Mouse (Mus musculus): ENCODE results near the gene Tcaf2. TPM values are rescaled to one million over a fixed set of nuclear protein-coding genes. Genes with fewer than 3 reads are reported as not detected.

Tcaf2 gene
- polyA plus RNA-seq, 1 experiment from 2014 or later, result 1.8 TPM

- no peaks in the 10 kb centered on the region for H3K9me3 ChIP-seq (ENCODE audit: control insufficient read depth, low read length)
- 92% methylated on average over 2 of the region's 2 CpGs for WGBS
- H3K36me3 ChIP-seq (ENCODE audit: control insufficient read depth, insufficient read depth, low read length), result peaks cover 2% of the 10 kb centered on the region; the same call in 1 of the 2 replicates
- DNase-seq (ENCODE audit: low spot score) (no peak), ATAC-seq (ENCODE audit: insufficient number of reproducible peaks, low FRiP score, low TSS enrichment, low read depth) (no peak)
- H3K4me2 ChIP-seq (ENCODE audit: low read depth, severe bottlenecking), result no peak overlapping the region
- H3K9ac ChIP-seq (ENCODE audit: low read length), result no peak overlapping the region
- no peaks in the 10 kb centered on the region for H3K27me3 ChIP-seq (ENCODE audit: control insufficient read depth, insufficient read depth, low read length)
- no peak overlapping the region for H3K4me3 ChIP-seq (ENCODE audit: low read depth, low read length)
- H3K4me1 ChIP-seq (ENCODE audit: control insufficient read depth, insufficient read depth, low read length), result no peaks in the 10 kb centered on the region
- no peak overlapping the region for H3K27ac ChIP-seq (replicated peaks; ENCODE audit: low read depth, low read length)
Observed at GRCm38 (mm10) chr6:42667722-42668121, 22.7 kb upstream of the Tcaf2 start.

DNA sequence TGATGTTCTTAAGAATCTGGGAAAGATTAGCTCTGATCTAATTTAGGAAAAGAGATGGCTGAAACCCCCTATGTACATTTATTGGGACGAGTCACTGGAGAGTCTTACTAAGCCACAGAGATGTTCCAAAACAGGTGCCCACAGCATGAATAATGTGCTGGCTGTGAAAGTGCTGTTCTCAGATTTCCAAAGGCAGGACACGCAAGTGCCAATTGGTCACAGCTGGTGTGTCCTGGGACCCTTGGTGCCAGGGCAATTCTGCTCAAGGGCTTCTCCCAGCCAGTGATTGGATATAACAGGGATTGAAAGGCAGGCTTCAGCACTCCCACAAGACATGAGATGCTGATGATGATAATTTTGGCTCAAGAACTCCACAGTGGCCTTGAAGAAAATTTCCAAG, 16.7 kb upstream of the Tcaf2 start:
- no peaks in the 10 kb centered on the region for H3K36me3 ChIP-seq (ENCODE audit: control insufficient read depth, insufficient read depth, low read length)
- WGBS, result 37% methylated on average over 2 of the region's 2 CpGs
- H3K4me3 ChIP-seq (ENCODE audit: low read depth, low read length), result no peak overlapping the region
- no peak overlapping the region for H3K9ac ChIP-seq (ENCODE audit: low read length)
- H3K4me1 ChIP-seq (ENCODE audit: control insufficient read depth, insufficient read depth, low read length), result no peaks in the 10 kb centered on the region
- DNase-seq (ENCODE audit: low spot score), result no peak
- no peaks in the 10 kb centered on the region for H3K27me3 ChIP-seq (ENCODE audit: control insufficient read depth, insufficient read depth, low read length)
- ATAC-seq (ENCODE audit: insufficient number of reproducible peaks, low FRiP score, low TSS enrichment, low read depth), result no peak
- no peaks in the 10 kb centered on the region for H3K9me3 ChIP-seq (ENCODE audit: control insufficient read depth, low read length)
- H3K4me2 ChIP-seq (ENCODE audit: low read depth, severe bottlenecking), result no peak overlapping the region
- H3K27ac ChIP-seq (replicated peaks; ENCODE audit: low read depth, low read length), result no peak overlapping the region

DNA sequence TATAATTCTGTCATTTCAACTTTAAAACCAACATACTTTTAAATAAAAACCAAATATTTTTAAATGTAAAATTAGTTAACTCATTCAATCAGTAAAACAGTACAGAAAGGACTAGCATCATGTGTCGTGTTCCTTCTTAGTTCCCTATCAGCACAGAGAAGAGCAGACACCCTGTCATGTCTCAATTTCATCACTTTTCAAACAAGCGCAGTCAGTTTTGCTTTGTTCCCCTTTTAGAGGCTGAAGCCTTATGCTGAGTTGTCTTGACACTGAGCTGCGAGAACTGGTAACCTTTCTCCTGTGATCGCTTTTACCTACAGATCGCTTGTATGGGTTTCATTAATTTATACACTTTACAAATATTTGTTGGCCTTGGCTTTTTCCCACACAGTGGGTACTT, 10.7 kb downstream of the Tcaf2 start:
- Histone ChIP-seq H3K36me3 (ENCODE audit: control insufficient read depth, insufficient read depth, low read length) (no peaks in the 10 kb centered on the region), H3K9ac (ENCODE audit: low read length) (no peak overlapping the region), H3K27me3 (ENCODE audit: control insufficient read depth, insufficient read depth, low read length) (no peaks in the 10 kb centered on the region), H3K4me3 (ENCODE audit: low read depth, low read length) (no peak overlapping the region), H3K4me2 (ENCODE audit: low read depth, severe bottlenecking) (no peak overlapping the region), H3K4me1 (ENCODE audit: control insufficient read depth, insufficient read depth, low read length) (no peaks in the 10 kb centered on the region), H3K27ac (replicated peaks; ENCODE audit: low read depth, low read length) (no peak overlapping the region), H3K9me3 (ENCODE audit: control insufficient read depth, low read length) (no peaks in the 10 kb centered on the region)
- DNase-seq (ENCODE audit: low spot score) (no peak), ATAC-seq (ENCODE audit: insufficient number of reproducible peaks, low FRiP score, low TSS enrichment, low read depth) (no peak)
- WGBS, result 90% methylated on average over 5 of the region's 5 CpGs

DNA sequence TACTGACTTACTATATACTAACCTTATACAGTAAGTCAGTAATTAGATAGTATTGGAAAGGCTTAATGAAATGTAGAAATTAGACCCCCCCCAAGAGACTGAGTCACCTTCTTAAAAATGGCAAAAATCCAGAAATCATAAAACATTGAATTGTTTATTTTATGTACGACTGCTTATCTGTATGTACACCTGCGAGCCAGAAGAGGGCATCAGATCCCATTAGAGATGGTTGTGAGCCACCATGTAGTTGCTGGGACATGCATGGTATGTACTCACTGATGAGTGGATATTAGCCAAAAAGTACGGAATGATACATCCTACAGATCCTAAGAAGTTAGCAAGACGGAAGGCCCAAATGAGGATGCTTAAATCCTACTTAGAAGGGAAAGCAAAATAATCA, 13.7 kb downstream of the Tcaf2 start:
- Histone ChIP-seq H3K9me3 (ENCODE audit: control insufficient read depth, low read length) (no peaks in the 10 kb centered on the region), H3K9ac (ENCODE audit: low read length) (no peak overlapping the region), H3K27me3 (ENCODE audit: control insufficient read depth, insufficient read depth, low read length) (no peaks in the 10 kb centered on the region), H3K36me3 (ENCODE audit: control insufficient read depth, insufficient read depth, low read length) (no peaks in the 10 kb centered on the region), H3K4me2 (ENCODE audit: low read depth, severe bottlenecking) (no peak overlapping the region), H3K4me3 (ENCODE audit: low read depth, low read length) (no peak overlapping the region), H3K4me1 (ENCODE audit: control insufficient read depth, insufficient read depth, low read length) (no peaks in the 10 kb centered on the region), H3K27ac (replicated peaks; ENCODE audit: low read depth, low read length) (no peak overlapping the region)
- 78% methylated on average over 4 of the region's 4 CpGs for WGBS
- no peak for ATAC-seq (ENCODE audit: insufficient number of reproducible peaks, low FRiP score, low TSS enrichment, low read depth)
- no peak for DNase-seq (ENCODE audit: low spot score)

DNA sequence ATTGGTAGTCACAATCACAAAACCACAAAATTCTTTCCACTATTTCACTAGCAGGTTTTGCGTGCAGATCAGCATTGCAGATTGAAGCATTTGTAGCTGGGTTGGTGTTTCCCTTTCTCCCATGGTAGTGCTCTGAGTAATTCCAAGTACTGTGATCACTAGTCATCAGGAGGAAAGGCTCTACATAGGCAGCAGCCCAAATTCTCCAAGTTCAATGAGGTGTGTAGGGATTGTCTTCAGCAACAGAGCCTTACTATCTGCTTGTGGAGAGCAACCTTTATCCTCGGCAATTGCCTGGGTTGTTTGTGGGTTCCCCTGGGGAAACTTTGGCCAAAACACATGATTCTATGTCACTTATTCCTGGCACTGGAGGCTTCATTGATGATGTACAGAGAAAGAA, 28.1 kb downstream of the Tcaf2 start:
- DNase-seq (ENCODE audit: low spot score) (no peak), ATAC-seq (ENCODE audit: insufficient number of reproducible peaks, low FRiP score, low TSS enrichment, low read depth) (no peak)
- Histone ChIP-seq H3K27me3 (ENCODE audit: control insufficient read depth, insufficient read depth, low read length) (no peaks in the 10 kb centered on the region), H3K9me3 (ENCODE audit: control insufficient read depth, low read length) (no peaks in the 10 kb centered on the region), H3K4me2 (ENCODE audit: low read depth, severe bottlenecking) (no peak overlapping the region), H3K4me3 (ENCODE audit: low read depth, low read length) (no peak overlapping the region), H3K4me1 (ENCODE audit: control insufficient read depth, insufficient read depth, low read length) (no peaks in the 10 kb centered on the region), H3K9ac (ENCODE audit: low read length) (no peak overlapping the region), H3K36me3 (ENCODE audit: control insufficient read depth, insufficient read depth, low read length) (no peaks in the 10 kb centered on the region), H3K27ac (replicated peaks; ENCODE audit: low read depth, low read length) (no peak overlapping the region)
- 89% methylated on average over 2 of the region's 2 CpGs for WGBS

DNA sequence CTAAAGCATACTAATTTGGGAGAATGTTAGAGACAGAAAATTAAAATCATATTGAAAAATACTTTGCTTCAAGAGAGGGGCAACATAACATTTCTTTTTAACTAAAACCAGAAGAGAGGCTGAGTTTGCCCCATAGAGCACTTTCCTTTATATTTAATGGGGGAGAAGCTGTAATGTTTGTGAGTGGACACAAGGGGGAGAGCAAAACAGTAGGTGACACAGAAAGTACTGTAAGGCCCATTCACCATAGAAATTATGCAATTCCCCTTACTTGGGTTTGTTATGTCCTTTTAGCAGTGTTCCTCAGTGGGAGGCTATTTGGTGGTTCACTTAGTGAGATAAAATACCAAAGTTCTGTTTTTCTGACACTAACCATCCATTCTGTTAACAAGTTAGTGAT, 32.8 kb downstream of the Tcaf2 start:
- Histone ChIP-seq H3K36me3 (ENCODE audit: control insufficient read depth, insufficient read depth, low read length) (no peaks in the 10 kb centered on the region), H3K4me1 (ENCODE audit: control insufficient read depth, insufficient read depth, low read length) (no peaks in the 10 kb centered on the region), H3K4me3 (ENCODE audit: low read depth, low read length) (no peak overlapping the region), H3K4me2 (ENCODE audit: low read depth, severe bottlenecking) (no peak overlapping the region), H3K27me3 (ENCODE audit: control insufficient read depth, insufficient read depth, low read length) (no peaks in the 10 kb centered on the region), H3K9ac (ENCODE audit: low read length) (no peak overlapping the region), H3K27ac (replicated peaks; ENCODE audit: low read depth, low read length) (no peak overlapping the region), H3K9me3 (ENCODE audit: control insufficient read depth, low read length) (no peaks in the 10 kb centered on the region)
- no peak for ATAC-seq (ENCODE audit: insufficient number of reproducible peaks, low FRiP score, low TSS enrichment, low read depth)
- no peak for DNase-seq (ENCODE audit: low spot score)

GRCm38 (mm10) chr6:42610954-42611522, 34.0 kb downstream of the Tcaf2 start:
- WGBS, result 79% methylated on average over 4 of the region's 4 CpGs
- no peaks in the 10 kb centered on the region for H3K4me1 ChIP-seq (ENCODE audit: control insufficient read depth, insufficient read depth, low read length)

GRCm38 (mm10) chr6:42597592-42597991, 47.5 kb downstream of the Tcaf2 start, which contains the start of gene Tcaf3:
Gene Tcaf3, minus strand, starts transcription at chr6:42597692.
- H3K9me3 ChIP-seq (ENCODE audit: control insufficient read depth, low read length), result no peaks in the 10 kb centered on the region
- no peaks in the 10 kb centered on the region for H3K27me3 ChIP-seq (ENCODE audit: control insufficient read depth, insufficient read depth, low read length)
- DNase-seq (ENCODE audit: low spot score) (no peak), ATAC-seq (ENCODE audit: insufficient number of reproducible peaks, low FRiP score, low TSS enrichment, low read depth) (no peak)
- no peak within 1 kb of the TSS for H3K4me2 ChIP-seq (ENCODE audit: low read depth, severe bottlenecking)
- no peak within 1 kb of the TSS for H3K4me3 ChIP-seq (ENCODE audit: low read depth, low read length)
- H3K9ac ChIP-seq (ENCODE audit: low read length), result no peak within 1 kb of the TSS
- H3K36me3 ChIP-seq (ENCODE audit: control insufficient read depth, insufficient read depth, low read length), result no peaks in the 10 kb centered on the region
- no peak within 1 kb of the TSS for H3K27ac ChIP-seq (replicated peaks; ENCODE audit: low read depth, low read length)
- WGBS, result 82% methylated on average over 4 of the region's 4 CpGs
- no peaks in the 10 kb centered on the region for H3K4me1 ChIP-seq (ENCODE audit: control insufficient read depth, insufficient read depth, low read length)

More at GRCm38 (mm10) chr6:42610954-42611522, 34.0 kb downstream of the Tcaf2 start:
- ATAC-seq (ENCODE audit: insufficient number of reproducible peaks, low FRiP score, low TSS enrichment, low read depth) (no peak), DNase-seq (ENCODE audit: low spot score) (no peak)
- no peak overlapping the region for H3K4me3 ChIP-seq (ENCODE audit: low read depth, low read length)
- no peak overlapping the region for H3K4me2 ChIP-seq (ENCODE audit: low read depth, severe bottlenecking)
- no peaks in the 10 kb centered on the region for H3K27me3 ChIP-seq (ENCODE audit: control insufficient read depth, insufficient read depth, low read length)
- no peak overlapping the region for H3K9ac ChIP-seq (ENCODE audit: low read length)
- H3K36me3 ChIP-seq (ENCODE audit: control insufficient read depth, insufficient read depth, low read length), result no peaks in the 10 kb centered on the region
- no peak overlapping the region for H3K27ac ChIP-seq (replicated peaks; ENCODE audit: low read depth, low read length)
- H3K9me3 ChIP-seq (ENCODE audit: control insufficient read depth, low read length), result no peaks in the 10 kb centered on the region
